Mouse (Mus musculus) adrenal gland, postnatal 4 days (tissue): Measurements from ENCODE around the gene Yipf2. TPM values are rescaled to one million over a fixed set of nuclear protein-coding genes. Genes with fewer than 3 reads are reported as not detected.
"Not testable (repeated sequence)": the region's sequence is repeated elsewhere in the genome, so short reads cannot be mapped to it uniquely, and the experiment has no call there.

ENCODE experiments used
- DNase-seq, 2 experiments: peaks; one replicate each; pipeline ENCODE4 v3.0.0; 2021 to 2022; ENCODE audit warnings: low spot score in 2 of 2, mixed read lengths in 2 of 2
- total RNA-seq, 2 experiments: library from RNA; stranded (reverse); gene quantifications; 2 replicates each; pipeline ENCODE4 v1.2.3; 2021

Yipf2 gene
- total RNA-seq, 2 experiments from 2014 or later = 27.2 to 28.4 TPM

GRCm38 (mm10) chr9:21600186-21600585 lies 7.6 kb upstream of the Yipf2 start:
- no peak for DNase-seq

DNA sequence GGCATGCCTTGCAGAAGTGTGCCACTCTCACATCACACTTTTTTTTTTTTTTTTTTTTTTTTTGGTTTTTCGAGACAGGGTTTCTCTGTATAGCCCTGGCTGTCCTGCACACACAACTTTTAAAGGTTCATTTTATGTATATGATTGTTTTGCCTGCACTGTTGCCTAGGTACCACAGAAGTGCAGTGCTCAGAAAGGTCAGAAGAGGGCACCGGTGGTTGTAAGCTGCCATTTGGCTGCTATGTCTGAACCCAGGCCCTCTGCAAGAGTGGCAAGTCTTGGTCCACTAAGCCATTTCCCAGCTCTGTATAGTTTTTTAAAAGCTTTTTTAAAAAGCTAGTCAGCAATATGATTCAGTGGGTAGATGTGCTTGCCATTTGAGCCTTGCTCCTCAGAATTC lies 5.6 kb upstream of the Yipf2 start:
- DNase-seq = no peak

- DNase-seq = no peak
Observed at GRCm38 (mm10) chr9:21594838-21595237, 2.2 kb upstream of the Yipf2 start.

- DNase-seq = not testable (repeated sequence)
Observed at GRCm38 (mm10) chr9:21594350-21594749, 1.7 kb upstream of the Yipf2 start.

- DNase-seq = peak; percentile 33 to 44
Observed at GRCm38 (mm10) chr9:21593122-21593721, 594 bp upstream of the Yipf2 start.

- DNase-seq = no peak
Observed at GRCm38 (mm10) chr9:21591831-21592702, 561 bp downstream of the Yipf2 start.

DNA sequence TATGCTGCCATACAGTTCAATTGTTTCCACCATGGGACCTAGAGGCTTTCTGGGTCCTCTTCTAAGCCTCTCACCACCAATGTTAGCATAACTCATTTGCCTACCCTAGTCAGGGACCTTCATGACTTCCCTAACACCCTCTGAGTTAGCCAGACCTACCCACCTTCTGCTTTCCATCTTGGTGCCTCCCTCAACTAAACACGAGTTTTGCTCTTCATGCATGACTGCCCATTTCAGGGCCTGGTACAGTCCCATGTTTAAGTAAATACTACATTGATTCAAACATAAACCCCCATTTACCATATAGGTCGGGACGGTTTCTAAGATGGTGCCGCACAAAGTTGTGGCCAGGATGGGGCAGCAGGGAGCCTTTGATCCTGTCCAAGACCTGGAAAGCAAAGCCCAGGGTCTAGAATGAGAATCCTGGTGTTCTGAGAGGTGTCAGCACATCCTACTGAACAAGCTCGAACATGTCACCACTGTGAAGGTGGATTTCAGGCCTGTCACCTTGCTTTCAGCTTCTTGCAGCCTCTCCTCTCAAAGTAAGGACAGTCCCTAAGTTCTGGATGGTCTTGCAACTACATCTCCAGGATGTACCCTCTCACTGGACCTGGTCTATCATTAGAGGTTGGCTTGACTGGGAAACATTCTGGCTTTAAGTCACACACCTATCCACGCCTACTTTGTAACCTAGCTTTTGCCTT lies 1.3 kb downstream of the Yipf2 start:
- DNase-seq = no peak

- DNase-seq = no peak
Observed at GRCm38 (mm10) chr9:21589538-21589937, 3.1 kb downstream of the Yipf2 start.

DNA sequence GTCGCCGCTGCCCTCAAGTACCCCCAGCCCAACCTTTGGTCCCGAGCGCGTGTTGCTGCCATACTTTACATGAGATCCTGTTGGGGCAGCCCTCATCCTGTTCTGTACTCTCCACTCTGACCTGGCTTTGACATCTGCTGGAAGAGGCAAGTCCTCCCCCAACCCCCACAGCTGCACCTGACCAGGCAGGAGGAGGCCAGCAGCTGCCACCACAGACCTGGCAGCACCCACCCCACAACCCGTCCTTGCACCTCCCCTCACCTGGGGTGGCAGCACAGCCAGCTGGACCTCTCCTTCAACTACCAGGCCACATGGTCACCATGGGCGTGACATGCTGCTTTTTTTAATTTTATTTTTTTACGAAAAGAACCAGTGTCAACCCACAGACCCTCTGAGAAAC lies 4.3 kb downstream of the Yipf2 start:
- no peak for DNase-seq

GRCm38 (mm10) chr9:21587678-21588349 lies 4.8 kb downstream of the Yipf2 start:
- DNase-seq = no peak

- no peak for DNase-seq
Observed at GRCm38 (mm10) chr9:21585401-21585800, 7.2 kb downstream of the Yipf2 start.

- DNase-seq = no peak
Observed at GRCm38 (mm10) chr9:21578226-21578625, 14.4 kb downstream of the Yipf2 start.

DNA sequence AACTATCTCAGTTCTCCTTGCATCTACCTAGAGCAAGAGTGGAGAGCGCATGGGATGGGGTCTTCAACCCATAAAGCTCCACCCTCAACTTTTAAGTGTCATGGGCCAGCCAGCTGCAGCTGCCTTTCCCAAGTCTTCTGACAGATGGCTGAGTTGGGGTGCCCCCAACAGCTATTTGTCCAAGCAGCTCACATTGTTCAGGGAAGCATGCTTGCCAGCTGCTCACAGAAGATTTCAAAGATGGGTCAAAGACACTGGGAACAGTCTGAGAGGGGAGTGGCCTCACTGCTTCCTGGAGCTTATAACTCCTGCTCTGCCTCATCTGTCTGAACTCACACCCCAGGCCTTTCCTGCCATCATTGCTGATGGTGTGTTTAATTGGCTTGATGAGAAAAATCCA lies 16.3 kb downstream of the Yipf2 start:
- DNase-seq = no peak

DNA sequence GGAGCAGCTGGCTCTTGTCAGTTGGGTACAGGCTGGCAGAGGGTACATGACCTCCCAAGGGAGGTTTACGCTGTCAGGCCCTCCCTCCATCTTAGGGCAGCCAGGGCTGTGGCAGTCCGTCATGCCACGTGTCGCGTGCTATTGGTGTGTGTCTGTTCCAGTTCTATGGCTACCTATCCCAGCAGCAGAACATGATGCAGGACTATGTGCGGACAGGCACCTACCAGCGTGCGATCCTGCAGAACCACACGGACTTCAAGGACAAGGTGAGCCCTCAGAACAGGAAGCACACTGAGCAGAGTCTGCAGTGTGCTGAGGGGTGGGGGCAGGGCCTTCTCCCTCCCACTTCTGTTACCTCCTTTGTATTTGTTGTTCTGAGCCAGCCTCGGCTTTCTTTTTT lies 17.4 kb downstream of the Yipf2 start:
- no peak for DNase-seq

- DNase-seq = no peak
Observed at GRCm38 (mm10) chr9:21574012-21574801, 18.4 kb downstream of the Yipf2 start.

GRCm38 (mm10) chr9:21568657-21569255 lies 23.9 kb downstream of the Yipf2 start:
- no peak for DNase-seq

DNA sequence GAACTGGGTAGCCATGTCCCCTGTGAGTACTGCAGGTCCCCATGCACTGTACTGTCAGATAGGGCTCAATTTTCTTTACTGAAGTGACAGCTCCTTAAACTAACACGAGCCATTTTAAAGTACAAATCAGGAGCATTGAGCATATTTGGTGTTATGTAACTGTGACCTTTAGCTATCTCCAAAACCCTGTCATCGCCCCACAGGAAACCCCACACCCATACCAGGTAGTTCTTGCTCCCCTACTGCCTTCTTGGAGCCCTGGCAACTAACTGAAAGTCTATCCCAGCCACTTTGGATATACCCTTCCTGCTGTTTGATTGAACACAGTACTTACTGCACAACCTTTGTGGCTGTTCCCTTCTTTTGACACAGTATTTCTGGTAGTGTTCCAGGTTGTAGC lies 25.6 kb downstream of the Yipf2 start:
- DNase-seq = no peak

- no peak for DNase-seq
Observed at GRCm38 (mm10) chr9:21566538-21566937, 26.1 kb downstream of the Yipf2 start.

DNA sequence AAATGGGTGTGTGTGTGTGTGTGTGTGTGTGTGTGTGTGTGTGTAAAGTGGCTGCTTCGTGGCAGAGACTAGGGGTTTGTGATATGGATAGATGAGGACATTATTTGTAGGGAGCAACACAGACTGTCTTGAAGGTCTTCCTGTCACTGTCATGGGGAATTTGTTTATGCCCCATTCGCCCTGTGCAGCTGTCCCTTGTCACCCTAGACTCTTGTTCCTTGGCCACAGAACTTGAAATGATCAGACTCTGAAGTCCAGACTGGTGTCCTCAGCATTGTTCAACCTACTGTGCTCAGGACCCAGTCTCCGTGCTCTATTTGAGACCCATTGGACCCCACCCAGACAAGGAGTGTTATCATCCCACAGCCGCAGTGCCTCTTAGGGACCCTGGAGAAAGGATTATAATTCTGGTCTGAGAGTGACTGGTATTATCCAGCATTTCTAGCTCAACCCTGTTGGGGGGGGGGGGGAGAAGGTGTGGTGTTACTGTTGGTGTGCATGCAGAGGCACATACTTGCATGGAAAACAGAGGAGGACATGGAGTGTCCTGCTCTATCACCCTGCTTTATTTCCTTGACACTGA lies 27.5 kb downstream of the Yipf2 start:
- no peak for DNase-seq

- DNase-seq = no peak
Observed at GRCm38 (mm10) chr9:21564420-21564819, 28.2 kb downstream of the Yipf2 start.
